Mouse (Mus musculus) myocyte (in vitro differentiated cells): Measurements from ENCODE around the gene P2ry1.

Experiments
- E2F4 ChIP-seq: IDR thresholded peaks from one replicate; pipeline ENCODE4 v1.6.1; 2011; ENCODE audit warnings: mild to moderate bottlenecking, control low read depth, moderate library complexity; ENCODE audit not compliant: insufficient read depth
- POLR2A ChIP-seq: IDR thresholded peaks from one replicate; pipeline ENCODE4 v1.6.1; 2011; ENCODE audit warnings: low read depth, mild to moderate bottlenecking, control low read depth, moderate library complexity; ENCODE audit not compliant: insufficient read length
- USF1 ChIP-seq: IDR thresholded peaks from one replicate; pipeline ENCODE4 v1.6.1; 2011; ENCODE audit warnings: low read depth, mild to moderate bottlenecking, control low read depth, moderate library complexity

GRCm38 (mm10) chr3:60953199-60953736 lies 49.3 kb upstream of the P2ry1 start:
- TF ChIP-seq POLR2A (no peak), E2F4 (no peak), USF1 (no peak)
